Mouse (Mus musculus) urinary bladder, adult 18-20 months (tissue): ENCODE data around the gene Fbxo39.

ENCODE experiments used
- DNase-seq, 2 experiments: peaks; one replicate each; pipeline ENCODE4 v3.0.0; 2022; ENCODE audit warnings: low spot score in 2 of 2, mixed read lengths in 2 of 2

Gene Fbxo39

DNA sequence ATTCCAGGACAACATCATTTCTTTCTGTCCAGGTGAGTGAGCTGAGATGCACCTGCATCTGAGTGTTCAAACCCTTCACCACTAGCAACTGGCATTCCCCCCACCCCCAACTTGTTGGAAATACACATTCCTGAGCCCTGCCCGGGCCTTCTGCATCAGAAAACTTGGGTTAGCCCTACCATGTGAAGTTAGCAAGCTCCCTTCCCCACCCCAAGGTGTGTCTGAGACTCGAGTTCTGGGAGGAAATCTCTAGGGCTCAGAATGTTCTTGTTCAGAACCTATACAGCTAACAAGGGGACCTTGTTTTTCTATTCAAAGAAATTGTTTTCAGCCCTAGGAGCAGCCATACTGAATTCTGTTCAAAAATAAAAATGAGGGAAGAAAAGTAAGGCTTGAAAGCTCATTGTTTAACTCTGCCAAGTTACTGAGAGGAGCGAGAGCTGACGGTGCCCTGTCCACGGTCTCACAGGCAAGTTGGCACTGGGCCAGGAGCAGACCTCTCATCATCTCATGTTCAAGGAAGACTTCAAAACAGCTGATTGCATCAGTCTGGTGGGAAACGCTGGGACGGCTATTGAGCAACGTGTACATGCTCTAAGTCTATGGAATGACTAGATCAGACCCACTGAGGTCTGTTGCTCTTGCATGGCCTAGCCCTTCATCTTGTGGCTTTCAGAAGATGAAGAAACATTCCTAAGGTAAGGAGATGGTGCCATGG lies 49.4 kb downstream of the Fbxo39 start:
- DNase-seq = no peak

DNA sequence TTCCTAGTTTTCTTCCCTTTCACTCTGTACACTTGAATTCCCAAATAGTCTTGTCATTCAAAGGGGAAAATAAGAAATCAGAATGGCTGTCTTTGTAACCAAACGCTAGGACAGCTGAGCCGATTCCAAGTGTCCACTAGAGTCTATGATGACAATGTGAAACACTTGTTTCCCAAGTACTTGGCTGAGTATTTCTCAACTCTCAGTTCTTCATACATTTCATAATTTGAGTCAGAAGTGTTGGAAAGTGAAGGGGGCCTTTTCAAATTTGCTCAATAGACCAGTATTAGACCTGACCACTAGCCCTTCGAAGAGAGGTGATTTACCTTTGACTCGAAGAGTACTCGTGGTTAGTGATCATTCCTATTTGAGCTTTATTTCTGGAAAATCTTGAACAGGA lies 50.3 kb downstream of the Fbxo39 start:
- DNase-seq = no peak

DNA sequence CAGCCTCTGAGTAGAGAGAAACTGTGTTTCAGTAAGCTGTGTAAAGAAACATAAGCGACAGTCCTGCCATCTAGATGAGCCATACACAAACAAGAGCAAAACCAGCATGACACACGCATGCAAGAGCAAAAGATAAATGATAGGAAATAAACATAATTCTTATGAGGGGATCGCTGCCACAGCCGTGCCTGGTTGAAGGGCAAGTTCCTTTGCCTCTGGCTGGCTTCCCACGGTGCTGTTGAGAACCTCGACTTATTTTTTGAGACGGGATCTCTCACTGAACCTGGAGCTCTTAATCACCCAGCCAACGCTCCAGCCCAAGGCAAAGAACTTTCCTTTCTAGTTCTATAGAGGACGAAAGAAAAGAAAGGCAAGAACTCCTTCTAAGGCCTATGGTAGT lies 51.9 kb downstream of the Fbxo39 start:
- no peak for DNase-seq

DNA sequence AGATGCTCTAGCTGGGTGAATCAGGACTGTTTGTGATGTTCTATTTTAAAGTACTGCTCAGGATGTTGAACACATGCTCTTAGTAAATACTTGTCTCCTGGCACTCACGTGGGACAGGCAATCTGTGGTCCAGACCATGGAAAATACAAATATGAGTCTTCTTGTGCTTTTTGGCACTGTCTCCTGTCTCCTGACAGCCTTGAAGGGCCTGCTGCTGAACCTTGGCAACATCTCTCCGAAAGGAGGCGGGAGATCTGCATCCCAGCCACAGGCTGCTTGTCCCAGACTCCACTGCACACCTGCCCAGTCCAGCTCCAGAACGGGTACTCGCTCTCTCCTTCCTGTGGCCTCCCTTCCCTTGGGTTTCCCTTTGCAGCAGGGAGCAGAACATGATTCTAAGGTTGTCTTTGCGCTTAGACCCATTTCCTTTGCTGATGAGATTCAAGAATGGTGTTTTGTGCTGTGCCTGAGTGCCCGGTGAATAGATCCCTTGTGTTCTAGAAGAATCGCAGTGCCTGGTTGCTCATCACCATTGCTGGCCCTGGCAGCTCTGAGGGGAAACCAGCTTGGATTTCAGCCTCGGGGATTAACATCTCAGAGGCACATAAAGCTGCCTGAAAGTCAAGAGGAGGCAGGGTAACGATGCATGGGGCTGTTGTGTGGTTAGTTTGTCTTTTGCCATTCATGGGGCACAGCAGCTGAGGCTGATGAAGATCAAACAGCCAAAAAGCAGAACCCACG lies 53.9 kb downstream of the Fbxo39 start:
- DNase-seq = no peak
